Mouse (Mus musculus): ENCODE data around the gene Olfr23.
"Not testable (repeated sequence)": the region's sequence is repeated elsewhere in the genome, so short reads cannot be mapped to it uniquely, and the experiment has no call there.

Gene Olfr23

DNA sequence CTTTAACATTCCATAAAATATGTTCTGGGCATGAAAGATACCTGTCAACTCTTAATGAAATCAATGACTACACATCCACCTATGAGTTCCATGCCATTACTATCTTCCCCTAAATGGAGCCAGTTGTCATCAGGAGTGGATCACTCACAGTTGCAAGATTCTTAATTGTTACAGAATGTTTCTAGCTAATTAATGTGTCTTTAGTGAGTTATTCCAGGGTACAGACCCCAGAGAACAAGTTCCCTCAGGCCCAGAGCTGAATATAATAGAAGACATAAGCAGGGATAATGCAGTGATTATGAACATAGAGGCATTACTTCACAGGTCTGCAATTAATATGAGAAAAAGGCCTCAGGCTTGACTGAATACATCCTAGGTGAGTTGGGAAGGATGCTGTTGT lies at the start of gene Olfr23:
TSS of gene Olfr23 (plus strand) at position 301 of the 400 bp plus-strand sequence.
- no peak for DNase-seq (ENCODE audit: low spot score)

DNA sequence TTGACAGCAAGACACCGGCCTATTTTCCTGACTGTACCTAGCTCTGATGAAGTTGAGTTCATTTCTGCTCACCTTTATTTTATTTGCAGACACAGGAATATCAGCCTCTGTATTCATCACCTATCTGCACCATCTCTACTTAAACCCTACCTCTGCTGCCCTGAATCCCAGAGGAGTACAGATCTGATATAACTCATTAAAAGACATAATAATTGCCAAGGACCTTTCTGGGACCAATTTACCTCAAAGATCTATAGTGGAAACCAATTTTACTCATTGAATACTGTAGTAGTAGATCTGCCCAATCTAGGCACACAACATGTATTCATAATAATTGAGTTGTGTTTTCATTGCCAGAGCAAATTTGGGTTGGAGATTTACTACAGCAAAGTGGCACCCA lies 45.8 kb upstream of the Olfr23 start, which contains the start of gene Olfr394:
TSS of gene Olfr394 (minus strand) at position 101 of the 400 bp plus-strand sequence.
- DNase-seq (ENCODE audit: low spot score) = no peak

DNA sequence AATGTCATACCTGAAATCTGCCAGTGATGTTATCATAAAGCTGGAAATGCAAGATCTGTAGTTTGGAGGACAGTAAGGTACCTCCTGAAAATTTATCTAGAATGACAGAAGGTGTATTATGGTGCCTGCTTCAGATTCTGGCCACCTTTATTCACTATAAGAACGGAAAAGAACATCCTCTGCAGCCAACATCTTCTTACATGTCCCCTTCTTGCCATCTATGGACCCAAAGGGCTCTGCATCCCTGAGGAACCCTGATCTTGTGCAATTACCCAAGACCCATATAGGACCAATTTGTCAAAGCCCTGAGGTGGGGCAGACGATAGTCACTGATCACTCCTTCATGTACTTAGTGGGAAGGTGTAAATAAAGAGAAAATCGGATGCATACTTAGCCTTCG lies 27.3 kb upstream of the Olfr23 start, which contains the start of gene Olfr395:
TSS of gene Olfr395 (minus strand) at position 101 of the 400 bp plus-strand sequence.
- not testable (repeated sequence) for DNase-seq (ENCODE audit: low spot score)

DNA sequence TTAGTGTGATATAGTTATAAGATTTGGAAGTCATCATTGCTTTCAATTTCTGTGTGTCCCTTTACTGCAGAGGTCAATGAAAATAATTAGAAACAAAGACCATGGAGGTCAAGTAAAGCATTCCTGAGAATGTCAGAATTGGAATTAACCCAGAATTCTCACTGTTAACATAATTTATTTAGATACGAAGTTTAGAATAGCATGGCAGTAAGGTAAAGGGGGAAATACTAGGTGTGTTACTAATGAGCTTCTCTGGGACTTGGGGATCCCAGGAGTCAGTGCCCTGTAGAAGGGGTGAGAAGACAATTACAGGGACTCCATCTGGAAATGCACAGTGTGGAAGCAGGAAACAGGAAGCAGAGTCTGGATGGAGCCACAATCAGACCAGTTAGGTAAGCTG lies 24.0 kb downstream of the Olfr23 start, which contains the start of gene Olfr397:
TSS of gene Olfr397 (plus strand) at position 301 of the 400 bp plus-strand sequence.
- no peak for DNase-seq (ENCODE audit: low spot score)

DNA sequence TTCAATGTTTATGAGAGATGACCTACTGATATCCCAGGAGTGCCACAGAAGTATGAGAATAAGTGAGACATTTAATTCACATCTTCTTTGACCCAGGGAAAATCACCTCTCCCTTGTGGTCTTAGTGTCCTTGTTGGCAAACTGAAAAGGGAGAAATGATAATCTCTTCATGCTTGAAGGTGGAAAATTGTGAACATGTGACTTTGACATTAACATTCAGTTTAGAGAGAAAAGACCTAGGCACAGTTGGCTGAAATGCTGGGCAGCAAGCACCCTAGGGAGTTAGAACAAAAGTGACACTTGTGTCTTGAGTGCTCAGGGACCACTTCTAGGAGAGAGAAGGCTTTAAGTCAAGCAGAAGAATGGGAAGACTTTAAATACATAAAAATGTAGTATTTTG lies 53.8 kb downstream of the Olfr23 start, which contains the start of gene Olfr398:
TSS of gene Olfr398 (minus strand) at position 101 of the 400 bp plus-strand sequence.
- DNase-seq (ENCODE audit: low spot score) = no peak
